Mouse (Mus musculus) embryo, embryonic 9.5 days (tissue): ENCODE results near the gene Hebp1.

Source experiments
- DNase-seq: peaks from one replicate; pipeline ENCODE4 v3.0.0-alpha.2; 2017; ENCODE audit errors: extremely low spot score

Gene Hebp1

DNA sequence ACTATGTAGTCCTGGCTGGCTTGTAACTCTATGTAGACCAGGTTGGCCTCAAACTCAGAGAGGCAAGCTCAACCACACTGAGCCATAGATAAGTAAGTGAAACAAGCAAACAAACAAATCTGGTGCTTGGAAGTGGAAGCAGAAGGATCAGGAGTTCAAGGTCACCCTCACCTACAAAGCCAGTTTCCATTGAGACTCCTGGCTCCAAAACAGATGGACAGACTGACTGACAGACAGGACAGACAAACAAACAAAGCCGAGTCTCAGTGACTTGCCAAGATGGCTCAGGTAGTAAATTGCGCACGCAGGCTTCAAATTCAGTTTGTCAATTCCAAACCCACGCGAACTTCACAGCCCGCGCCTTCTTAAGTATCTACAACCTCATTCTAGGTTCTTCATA is 376 bp downstream of the Hebp1 start:
- no peak for DNase-seq

DNA sequence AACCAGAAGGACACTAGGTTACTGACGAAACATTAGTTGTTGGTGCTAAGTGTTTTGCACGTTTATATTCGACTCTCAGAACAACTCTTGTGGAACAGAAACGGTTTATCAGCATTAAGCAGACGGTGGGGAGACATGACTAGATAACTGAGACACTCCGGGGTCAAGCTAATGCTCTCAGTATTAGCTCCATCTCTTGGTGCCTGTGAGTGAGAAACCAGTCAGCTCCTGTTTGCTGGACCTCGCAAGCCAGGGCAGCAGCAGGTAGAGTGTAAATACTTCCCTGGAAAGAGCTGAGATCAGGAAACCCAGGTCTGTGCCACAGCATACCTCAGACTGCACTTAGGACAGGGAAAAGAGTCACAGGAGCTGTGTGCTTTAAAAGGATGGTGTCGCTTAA is 1.1 kb downstream of the Hebp1 start:
- no peak for DNase-seq

DNA sequence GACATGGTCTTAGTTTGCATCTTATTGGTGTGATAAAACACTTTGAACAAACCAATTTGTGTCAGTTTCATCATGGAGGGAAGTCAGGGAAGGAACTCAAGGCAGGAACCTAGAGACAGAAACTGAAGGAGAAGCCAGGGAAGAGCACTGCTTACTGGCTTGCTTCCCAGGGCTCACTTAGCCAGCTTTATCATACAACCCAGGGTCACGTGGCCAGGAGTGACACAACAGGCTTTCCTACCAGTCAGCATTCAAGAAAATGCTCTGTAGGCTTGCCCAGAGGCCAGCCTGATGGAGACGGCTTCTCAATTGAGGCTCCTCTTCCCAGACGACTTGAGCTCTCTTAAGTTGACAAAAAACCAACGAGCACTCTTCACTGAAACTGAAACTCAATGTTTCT is 2.9 kb downstream of the Hebp1 start:
- no peak for DNase-seq

DNA sequence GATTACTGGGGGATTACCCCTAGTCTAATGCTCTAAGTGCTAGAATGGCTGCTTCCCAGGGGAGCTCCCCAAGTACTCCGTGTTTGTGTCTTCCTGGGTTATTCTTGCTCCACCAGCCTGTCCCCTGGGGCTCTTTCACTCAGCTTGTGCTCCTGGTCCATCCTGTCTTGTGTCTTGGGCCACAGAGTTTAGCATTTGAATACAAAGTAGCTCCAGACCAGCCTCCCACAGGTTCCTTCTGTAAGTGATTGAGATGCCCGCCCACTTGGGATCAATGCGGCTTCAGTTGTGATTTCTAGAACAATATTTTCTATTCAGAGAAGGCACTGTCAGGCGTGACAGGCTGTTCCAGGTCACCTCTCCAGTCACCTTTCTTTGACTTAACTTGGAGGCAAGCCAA is 4.1 kb downstream of the Hebp1 start:
- DNase-seq, result no peak

DNA sequence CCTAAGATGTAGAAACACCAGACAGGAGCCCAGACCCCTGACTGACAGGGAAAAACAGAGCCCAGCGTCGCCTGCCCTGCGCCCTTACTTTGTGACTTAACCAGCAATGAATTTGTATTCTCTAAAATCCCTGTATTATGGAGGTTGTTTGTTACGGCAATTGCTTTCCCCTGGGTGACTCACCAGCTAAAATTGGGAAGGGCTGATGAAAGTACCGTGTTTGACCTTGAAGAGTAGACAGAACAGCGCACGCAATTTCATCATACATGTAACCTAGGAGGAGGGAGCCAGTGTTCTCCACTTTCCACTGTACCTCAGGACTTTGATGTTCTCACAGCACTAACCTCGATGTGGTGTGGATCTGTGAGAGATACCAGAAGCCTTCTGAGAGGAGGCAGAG is 4.8 kb downstream of the Hebp1 start:
- no peak for DNase-seq

DNA sequence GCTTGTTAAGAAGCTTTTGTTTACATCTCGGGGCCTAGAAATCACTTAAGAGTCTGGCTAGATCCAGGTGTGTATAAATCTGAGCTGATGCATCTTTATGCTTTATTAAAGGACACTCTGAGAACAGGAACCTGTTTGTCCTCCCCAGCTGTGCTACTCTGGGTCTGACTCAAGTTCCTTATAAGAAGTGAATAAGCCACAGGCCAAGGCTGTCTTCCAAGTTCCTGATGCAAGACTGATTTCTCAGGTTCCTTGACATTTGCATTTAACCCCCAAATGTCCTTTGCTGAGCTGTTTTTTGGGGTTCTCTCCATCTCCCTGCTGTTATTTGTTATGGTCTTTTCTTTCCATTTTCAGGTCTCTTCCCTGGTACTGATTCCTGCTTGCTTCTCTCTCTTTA is 5.9 kb downstream of the Hebp1 start:
- no peak for DNase-seq

DNA sequence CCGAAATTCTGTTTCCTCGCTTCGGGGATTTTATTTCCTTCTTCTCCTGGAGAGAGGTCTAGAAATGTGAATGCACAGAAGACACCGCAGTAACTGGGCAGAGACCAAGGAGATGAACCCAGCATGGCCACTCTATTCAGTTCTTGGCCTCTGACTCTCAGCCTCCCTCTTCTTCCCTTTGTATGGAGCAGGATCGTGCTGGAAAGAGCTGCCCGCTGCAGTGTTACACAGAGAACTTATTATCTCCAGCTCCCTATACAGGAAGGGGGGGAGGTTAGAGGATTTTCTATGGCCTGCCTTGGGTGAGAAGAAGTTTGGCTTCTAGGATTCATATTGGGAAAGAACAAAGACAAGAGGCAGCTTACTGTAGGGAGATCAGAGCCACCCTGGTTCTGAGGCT is 7.7 kb downstream of the Hebp1 start:
- no peak for DNase-seq

DNA sequence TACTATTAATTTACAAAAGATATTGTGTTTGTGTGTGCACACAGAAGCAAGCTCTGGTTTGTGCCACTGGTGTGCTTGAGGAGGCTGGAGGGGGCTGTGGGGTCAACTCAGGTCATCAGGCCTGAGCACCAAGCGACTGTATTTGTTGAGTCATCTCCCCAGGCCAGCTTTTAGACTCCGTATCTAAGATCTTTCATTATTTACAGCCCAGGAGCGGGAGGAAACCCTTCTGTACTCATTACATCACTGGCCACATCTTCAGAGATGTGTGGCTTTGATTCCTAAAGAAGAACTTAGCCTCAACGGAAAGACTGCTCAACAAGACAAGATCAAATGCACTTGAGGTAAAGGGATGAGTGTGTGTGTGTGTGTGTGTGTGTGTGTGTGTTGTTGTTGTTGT is 9.2 kb downstream of the Hebp1 start:
- no peak for DNase-seq

DNA sequence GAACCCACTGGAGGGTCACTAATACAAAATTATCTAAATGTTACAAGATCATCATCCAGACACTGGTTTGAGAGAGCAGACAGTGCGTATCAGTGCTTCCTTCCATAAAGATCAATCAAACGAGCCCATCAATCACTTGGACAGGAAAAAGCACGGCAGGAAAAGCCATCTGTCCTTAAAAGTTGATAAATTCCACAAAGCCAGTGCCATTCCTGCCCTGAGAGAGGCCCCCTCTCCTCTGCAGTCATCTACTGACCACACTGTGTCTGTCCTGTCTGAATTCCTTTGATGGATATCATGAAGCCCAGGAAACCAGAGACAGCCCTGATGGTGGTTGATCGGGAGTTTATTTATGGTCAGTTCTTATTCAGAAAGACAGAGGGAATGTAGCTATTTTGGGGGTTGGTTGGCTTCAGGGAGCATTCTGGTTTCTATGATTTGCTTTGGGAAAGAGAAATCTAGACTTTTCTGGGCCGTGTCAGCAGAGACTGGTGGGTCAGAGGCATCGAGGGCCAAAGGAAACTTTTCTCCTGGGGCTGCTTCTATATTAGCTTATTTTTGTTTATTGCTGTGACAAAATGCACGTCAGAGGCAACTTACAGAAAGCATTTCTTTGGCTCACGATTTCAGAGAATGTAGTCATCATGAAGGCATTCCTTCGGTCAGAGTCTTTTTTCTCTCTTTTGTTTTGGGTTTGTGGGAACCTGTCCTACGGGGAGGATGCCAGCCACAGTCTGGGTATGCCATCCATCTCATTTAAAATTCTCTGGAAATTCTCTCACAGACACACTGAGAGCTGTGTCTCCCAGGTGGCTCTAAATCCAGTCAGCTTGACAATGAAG is 10.5 kb downstream of the Hebp1 start:
- peak; percentile 42 for DNase-seq

DNA sequence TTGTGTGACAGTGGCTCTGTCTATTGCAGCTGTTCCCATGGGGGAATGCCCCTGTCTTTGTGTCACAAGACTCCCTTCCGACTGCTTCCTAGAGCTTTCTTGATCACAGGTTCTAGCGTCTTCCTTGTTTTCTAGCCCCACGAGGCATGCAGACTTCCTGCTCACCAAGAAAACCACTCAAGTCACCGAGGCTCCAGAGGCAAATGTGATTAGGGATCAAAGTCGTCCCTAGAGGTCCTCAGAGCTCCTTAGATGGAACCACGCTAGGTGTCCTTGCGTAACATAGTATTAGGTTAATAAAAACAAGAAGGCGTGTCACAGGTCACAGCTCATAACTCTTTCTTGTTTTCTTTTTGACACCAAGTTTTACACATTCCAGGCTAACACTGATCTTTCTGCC is 13.9 kb downstream of the Hebp1 start:
- DNase-seq, result no peak

DNA sequence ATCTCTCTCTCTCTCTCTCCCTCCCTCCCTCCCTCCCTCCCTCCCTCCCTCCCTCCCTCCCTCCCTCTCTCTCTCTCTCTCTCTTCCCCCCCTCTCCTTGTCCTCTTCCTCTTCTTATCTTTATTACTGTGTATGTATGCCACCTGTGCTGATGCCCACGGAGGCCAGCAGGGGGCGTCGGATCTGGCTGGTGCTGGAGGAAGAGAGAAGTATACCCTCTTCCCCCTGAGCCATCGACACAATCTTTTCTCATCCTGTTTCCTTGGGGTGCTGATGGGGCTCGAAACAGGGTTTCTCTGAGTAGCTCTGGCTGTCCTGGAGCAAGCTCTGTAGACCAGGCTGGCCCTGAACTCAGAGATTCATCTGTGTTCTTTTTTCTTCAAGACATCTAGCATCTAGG is 14.9 kb downstream of the Hebp1 start:
- DNase-seq, result no peak

DNA sequence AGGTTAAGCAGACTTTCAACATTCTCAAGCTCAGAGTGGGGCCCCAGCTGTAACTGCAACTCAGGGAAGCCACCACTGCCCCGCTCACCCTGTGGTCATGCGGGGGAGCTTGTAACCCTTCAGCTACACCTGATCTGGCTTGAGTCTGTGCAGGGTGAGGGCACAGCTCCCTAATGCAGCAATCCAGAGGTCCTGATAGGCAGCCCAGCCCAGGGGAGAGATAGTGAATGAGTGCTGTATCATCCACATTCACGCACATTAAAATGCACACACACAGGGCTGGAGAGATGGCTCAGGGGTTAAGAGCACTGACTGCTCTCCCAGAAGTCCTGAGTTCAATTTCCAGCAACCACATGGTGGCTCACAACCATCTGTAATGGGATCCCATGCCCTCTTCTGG is 19.2 kb downstream of the Hebp1 start:
- no peak for DNase-seq

DNA sequence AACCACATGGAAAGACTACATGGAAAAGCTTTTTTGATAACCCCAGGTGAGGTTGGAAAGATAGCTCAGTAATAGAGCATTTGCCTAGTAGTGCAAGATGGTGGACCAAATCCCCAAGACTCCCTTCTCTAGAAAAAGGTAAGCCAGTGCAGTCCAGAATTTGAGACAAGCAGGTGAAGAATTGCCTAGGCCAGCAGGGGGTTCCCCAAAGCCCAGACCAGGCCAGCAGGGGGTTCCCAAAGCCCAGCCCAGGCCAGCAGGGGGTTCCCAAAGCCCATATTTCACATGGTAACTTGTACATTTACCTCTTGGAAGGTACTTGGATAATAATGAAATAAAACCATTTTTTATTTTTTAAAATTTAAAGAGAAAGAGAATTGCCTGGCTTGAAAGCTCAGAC is 20.6 kb downstream of the Hebp1 start:
- no peak for DNase-seq

DNA sequence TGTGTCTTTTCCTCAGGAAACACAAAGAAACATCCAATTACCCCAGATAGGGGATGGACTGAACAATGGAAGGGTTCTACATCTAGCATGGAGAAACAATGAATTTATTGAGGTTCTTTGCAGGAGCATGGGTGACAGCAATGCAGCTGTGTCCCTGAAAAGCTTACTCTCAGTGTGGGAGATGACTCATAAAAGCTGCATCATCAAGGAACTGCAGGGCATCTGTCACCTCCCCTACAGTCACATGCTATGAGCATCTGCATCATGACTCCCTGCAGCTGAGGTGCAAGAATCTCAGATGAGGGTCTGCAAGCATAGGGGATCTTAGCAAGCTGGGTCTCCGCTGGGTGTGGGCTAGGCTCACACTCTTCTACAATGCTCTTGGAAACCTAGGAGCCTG is 22.8 kb downstream of the Hebp1 start:
- no peak for DNase-seq

DNA sequence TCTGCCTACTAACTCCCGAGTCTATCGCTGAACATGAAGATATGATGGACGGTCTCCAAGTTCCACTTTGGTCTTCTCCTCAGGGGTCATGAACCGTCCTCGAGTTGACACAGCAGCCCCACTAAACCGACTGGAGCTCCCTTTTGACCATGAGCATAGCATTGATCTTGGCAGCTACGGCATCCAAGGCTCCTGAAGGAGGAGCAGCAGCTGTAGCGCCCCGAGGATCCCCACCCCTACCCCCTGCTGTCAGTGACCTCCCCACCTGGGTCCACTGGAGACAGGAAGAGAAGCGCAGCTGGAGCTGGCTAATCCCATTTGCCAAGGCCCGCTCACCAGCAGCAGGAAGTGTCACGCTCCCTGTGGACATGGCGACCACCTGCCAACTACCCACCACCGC is 26.1 kb downstream of the Hebp1 start:
- no peak for DNase-seq

DNA sequence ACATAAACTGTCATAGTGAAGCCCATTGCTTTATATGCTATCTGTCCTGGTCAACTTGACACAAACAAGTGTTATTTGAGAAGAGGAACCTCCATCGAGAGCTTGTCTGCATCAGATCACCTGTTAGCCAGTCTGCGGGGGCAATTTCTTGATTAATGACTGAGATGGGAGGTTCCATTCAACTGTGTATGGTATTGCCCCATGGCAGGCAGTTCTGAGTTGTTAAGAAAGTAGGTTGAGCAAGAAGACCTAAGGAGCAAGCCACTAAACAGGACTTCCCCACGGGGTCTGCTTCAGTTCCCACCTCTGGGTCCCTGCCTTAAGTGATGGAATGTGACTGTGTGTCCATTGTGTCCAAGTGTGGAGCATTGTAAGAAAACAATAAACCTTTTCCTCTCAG is 28.6 kb downstream of the Hebp1 start:
- DNase-seq, result no peak

DNA sequence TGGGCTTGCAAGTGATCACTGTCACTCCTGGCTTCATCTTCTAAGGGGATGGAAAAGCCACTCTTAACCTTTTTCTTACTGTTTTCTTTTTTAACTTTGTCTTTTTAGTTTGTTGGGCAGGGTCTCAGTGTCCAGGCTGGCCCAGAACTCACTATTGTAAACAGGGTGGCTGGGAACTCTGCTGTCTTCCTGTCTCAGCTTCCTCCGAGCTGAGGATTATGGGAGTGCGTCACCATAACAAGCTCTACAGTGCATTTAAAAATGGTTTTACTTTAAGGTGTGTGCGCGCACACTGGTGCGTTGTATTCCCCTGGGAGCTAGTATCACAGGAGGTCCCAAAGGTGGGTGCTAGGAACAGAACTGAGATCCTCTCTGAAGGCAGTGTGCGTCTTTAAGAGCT is 29.4 kb downstream of the Hebp1 start:
- DNase-seq, result no peak

DNA sequence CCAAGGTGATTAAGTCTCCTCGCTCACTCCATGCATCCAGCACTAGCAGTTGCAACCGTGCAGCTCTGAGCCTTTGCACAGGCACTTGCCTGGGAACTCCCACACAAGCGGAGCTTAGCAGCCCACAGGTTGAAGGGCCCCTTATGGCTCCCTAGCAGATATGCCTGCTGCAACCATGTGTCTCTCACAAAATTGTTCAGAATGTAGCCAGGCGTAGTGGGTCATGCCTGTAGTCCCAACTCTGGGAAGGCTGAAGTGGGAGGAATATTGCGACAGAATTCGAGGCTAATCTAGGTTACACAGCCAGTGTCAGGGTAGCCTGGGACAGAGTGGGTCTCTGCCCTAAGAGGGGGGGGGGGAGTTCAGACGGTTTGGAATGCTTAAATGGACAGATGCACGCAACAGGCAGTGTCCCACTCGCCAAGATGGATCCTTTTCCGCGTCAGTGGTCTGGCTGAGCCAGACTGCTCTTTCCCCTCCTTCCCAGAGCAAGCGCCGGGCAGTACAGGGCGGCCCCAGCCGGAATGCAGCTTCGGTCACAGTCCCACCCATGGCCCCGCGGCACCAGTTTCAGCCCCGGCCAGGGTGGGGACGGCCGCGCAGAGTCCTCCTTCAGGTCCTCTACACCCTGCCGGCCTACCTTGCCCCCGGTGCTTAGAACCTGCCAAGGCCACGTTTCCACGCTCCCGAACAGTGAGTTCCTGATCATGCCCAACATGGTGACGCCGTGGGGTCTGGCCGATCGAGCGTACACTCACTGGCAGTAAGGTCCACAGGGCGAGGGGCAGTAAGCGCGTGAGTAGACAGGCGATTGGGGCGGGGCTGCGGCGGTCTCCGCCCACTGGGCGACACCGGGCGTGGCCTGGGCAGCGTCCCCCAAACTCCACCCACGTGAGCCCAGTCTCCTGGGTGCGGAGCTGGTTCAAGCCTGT is 30.2 kb downstream of the Hebp1 start:
- DNase-seq, result peak; percentile 88

DNA sequence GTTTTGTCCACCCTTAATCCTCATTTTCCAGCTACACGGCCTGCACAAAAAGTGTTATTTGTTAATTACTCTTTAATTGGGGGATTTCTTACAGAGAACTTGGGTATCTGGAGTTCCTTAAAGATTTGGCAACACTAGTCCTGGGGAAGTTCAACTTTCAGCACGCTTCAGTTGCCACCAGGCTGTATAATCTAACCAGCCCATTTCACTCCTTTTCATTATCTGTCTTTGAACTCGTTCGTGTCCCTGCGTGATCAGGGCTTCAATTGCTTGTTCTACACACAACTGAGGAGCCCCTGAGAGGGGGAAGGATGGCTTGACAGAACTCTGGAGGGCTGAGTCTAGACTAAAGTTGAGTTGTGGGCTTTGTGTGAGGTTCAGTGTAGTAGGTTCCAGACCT is 31.1 kb downstream of the Hebp1 start:
- no peak for DNase-seq

DNA sequence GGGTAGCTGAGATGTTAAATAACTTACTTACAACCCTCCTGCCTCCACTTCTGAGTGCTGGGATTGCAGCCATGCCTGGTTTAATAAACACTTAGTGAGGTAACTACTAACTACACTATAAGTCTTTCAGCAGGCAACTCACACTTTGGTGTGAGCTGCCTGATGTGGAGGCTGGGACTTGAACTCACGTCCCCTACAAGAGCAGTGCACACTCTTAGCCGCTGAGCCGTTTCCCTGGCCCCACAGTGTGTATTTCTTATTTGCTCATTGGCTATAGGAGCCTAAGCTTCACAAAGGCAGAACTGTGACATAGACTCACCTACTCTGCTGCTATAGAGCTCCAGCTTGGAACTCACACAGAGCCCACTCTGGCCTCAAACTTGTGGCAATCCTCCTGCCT is 31.6 kb downstream of the Hebp1 start:
- no peak for DNase-seq

DNA sequence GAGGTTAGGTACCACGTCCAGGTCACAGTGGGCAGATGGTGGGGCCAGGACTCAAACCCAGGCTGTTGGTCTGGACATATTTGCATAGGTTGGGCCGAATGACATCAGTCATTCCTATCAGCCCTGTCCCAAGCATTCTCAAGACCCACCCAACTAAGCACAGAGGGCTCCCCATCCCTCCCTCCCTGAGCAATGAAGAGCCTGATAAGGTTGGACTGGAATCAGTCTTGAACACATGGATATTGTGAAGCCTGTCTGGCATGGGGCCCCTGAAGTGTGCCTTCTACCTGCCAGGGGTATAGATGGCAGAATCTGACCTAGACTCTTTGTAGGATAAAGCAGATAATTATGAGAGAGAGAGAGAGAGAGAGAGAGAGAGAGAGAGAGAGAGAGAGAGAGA is 32.1 kb downstream of the Hebp1 start:
- no peak for DNase-seq

DNA sequence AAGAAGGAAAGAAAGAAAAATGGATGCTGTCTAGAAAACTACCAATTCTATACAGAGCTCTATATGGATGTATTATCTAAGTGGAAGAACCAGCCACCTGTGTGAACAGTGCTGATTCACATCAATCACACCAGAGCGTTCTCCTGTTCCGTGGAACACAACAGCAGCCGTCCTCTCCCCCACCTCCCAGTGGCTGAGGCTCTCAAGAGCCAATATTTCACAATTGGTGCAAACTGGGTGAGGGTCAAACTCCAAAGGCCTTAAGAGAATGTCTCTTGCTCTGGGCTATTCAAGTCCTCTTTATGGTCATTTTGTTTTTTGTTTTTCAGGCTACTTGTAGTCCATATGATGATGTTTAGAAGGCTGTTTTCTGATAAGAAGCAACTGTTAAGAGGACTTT is 32.6 kb downstream of the Hebp1 start:
- DNase-seq, result no peak

DNA sequence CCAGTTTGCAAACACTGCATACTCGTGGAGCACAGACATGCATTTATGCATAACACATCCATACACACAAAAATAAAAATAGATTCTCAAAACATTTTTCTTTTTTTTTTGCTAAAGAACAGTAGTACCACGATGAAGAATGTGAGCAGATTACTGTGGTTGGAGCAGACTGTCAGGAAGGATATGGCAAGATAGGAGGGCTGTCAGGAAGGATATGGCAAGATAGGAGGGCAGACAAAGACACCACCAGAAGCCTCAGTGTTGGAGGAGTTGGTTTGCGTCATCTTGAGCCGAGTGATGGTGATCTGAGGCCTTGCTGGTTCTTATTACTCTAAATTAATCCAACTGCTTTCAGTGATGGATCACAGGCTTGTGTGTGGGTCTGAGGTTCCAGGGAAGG is 35.0 kb downstream of the Hebp1 start:
- DNase-seq, result no peak
